Mouse (Mus musculus) gastrocnemius, adult 2 months (tissue): ENCODE data around the gene 1110051M20Rik. TPM values are rescaled to one million over a fixed set of nuclear protein-coding genes. Genes with fewer than 3 reads are reported as not detected.

Experiments
- DNase-seq: peaks from one replicate; pipeline ENCODE4 v3.0.0; 2022
- H3K27ac ChIP-seq: fragments of 200-600 bp; 2 replicates; pipeline ENCODE4 v1.8.1; 2022; ENCODE audit warnings: mild to moderate bottlenecking
- H3K4me3 ChIP-seq: fragments of 200-600 bp; 2 replicates; pipeline ENCODE4 v1.8.1; 2022; ENCODE audit warnings: mild to moderate bottlenecking, moderate library complexity
- CTCF ChIP-seq: fragments of 200-600 bp; IDR thresholded peaks from 2 replicates; pipeline ENCODE4 v1.8.1; 2022; ENCODE audit warnings: antibody characterized with exemption, mild to moderate bottlenecking, moderate library complexity
- intact Hi-C: fragments of 180-260 bp; cut with DNase I; formaldehyde crosslinking; loops from one replicate; pipeline ENCODE4 v1.15.1; 2025
- total RNA-seq, 2 experiments: library from RNA; stranded (reverse); gene quantifications; 2 replicates each; pipeline ENCODE4 v1.2.3; 2021

Gene 1110051M20Rik
- total RNA-seq, 2 experiments from 2014 or later, result 13.4 to 20.0 TPM

GRCm38 (mm10) chr2:91470055-91470647 is 25.6 kb upstream of the 1110051M20Rik start:
- H3K4me3 ChIP-seq, result no peak overlapping the region
- no peak for DNase-seq
- no peak for TF ChIP-seq CTCF
- no peak overlapping the region for H3K27ac ChIP-seq
- intact Hi-C loops, result no loop called here

GRCm38 (mm10) chr2:91467613-91468012 is 23.1 kb upstream of the 1110051M20Rik start:
- no peak for TF ChIP-seq CTCF
- intact Hi-C loops, result no loop called here

GRCm38 (mm10) chr2:91465934-91466333 is 21.4 kb upstream of the 1110051M20Rik start:
- no peak for TF ChIP-seq CTCF
- DNase-seq, result no peak
- Histone ChIP-seq H3K27ac (no peak overlapping the region), H3K4me3 (no peak overlapping the region)
- intact Hi-C loops, result no loop called here

More at GRCm38 (mm10) chr2:91467613-91468012, 23.1 kb upstream of the 1110051M20Rik start:
- Histone ChIP-seq H3K27ac (no peak overlapping the region), H3K4me3 (no peak overlapping the region)
- DNase-seq, result no peak

- intact Hi-C loops, result loop anchor here (5.0 kb wide), 1 partner anchor 175 kb away; no protein-coding TSS in a partner anchor
- Histone ChIP-seq H3K27ac (peak overlapping the region; percentile 91), H3K4me3 (no peak overlapping the region)
- TF ChIP-seq CTCF, result no peak
- DNase-seq, result no peak
Measured at GRCm38 (mm10) chr2:91462681-91463080, 18.2 kb upstream of the 1110051M20Rik start.

- intact Hi-C loops, result loop anchor here (5.0 kb wide), 1 partner anchor 175 kb away; no protein-coding TSS in a partner anchor
- Histone ChIP-seq H3K4me3 (peak overlapping the region; percentile 28; the same call in 1 of the 2 replicates), H3K27ac (peak overlapping the region; percentile 91)
- no peak for DNase-seq
- TF ChIP-seq CTCF, result no peak
Measured at GRCm38 (mm10) chr2:91462196-91462595, 17.7 kb upstream of the 1110051M20Rik start.

GRCm38 (mm10) chr2:91461341-91461740 is 16.8 kb upstream of the 1110051M20Rik start:
- DNase-seq, result peak; percentile 64
- peak overlapping the region; percentile 28; the same call in 1 of the 2 replicates for H3K4me3 ChIP-seq
- TF ChIP-seq CTCF, result no peak
- peak overlapping the region; percentile 91 for H3K27ac ChIP-seq
- intact Hi-C loops, result loop anchor here (5.0 kb wide), 1 partner anchor 174 kb away; no protein-coding TSS in a partner anchor

GRCm38 (mm10) chr2:91460771-91461170 is 16.3 kb upstream of the 1110051M20Rik start:
- no peak for TF ChIP-seq CTCF
- peak overlapping the region; percentile 91 for H3K27ac ChIP-seq
- no peak overlapping the region for H3K4me3 ChIP-seq
- peak; percentile 75 for DNase-seq
- intact Hi-C loops, result loop anchor here (5.0 kb wide), 1 partner anchor 173 kb away; no protein-coding TSS in a partner anchor

GRCm38 (mm10) chr2:91460076-91460475 is 15.6 kb upstream of the 1110051M20Rik start:
- intact Hi-C loops, result loop anchor here (5.0 kb wide), 1 partner anchor 173 kb away; no protein-coding TSS in a partner anchor
- Histone ChIP-seq H3K27ac (peak overlapping the region; percentile 91), H3K4me3 (no peak overlapping the region)
- DNase-seq, result no peak
- TF ChIP-seq CTCF, result peak; percentile 36; the same call in 1 of the 2 replicates

GRCm38 (mm10) chr2:91458673-91459391 is 14.3 kb upstream of the 1110051M20Rik start:
- intact Hi-C loops, result no loop called here
- peak; percentile 59 for DNase-seq
- Histone ChIP-seq H3K4me3 (peak overlapping the region; percentile 87), H3K27ac (peak overlapping the region; percentile 91)
- peak; percentile 18; the same call in 1 of the 2 replicates for TF ChIP-seq CTCF

GRCm38 (mm10) chr2:91458252-91458672 is 13.8 kb upstream of the 1110051M20Rik start:
- no peak for TF ChIP-seq CTCF
- intact Hi-C loops, result no loop called here
- Histone ChIP-seq H3K4me3 (peak overlapping the region; percentile 87), H3K27ac (peak overlapping the region; percentile 91)
- peak; percentile 72 for DNase-seq

- intact Hi-C loops, result loop anchor here (2.0 kb wide), 1 partner anchor 23 kb away; no protein-coding TSS in a partner anchor
- peak overlapping the region; percentile 87 for H3K4me3 ChIP-seq
- DNase-seq, result no peak
- peak overlapping the region; percentile 91 for H3K27ac ChIP-seq
- TF ChIP-seq CTCF, result no peak
Measured at GRCm38 (mm10) chr2:91457656-91458251, 13.2 kb upstream of the 1110051M20Rik start.

- H3K27ac ChIP-seq, result peak within 1 kb of the TSS; percentile 91
- peak within 1 kb of the TSS; percentile 87 for H3K4me3 ChIP-seq
- intact Hi-C loops, result loop anchor here (2.0 kb wide), 1 partner anchor 24 kb away; no protein-coding TSS in a partner anchor
- DNase-seq, result peak; percentile 87
- TF ChIP-seq CTCF, result no peak
Measured at GRCm38 (mm10) chr2:91457259-91457655, 12.8 kb upstream of the 1110051M20Rik start, which contains the start of gene Lrp4. TSS of gene Lrp4 (plus strand) at chr2:91457511.
